1 mouse cellular context compared by ENCODE assay signal in genomic region chr11:94955103-94955502, GRCm38 (mm10).
A peak's percentile ranks its signal among the peaks of the same experiment; 100 is the strongest.
TF ChIP-seq lines count a peak whose summit lies in the region.

No protein-coding gene starts in this region.

TF ChIP-seq in MEL, 35 proteins besides CTCF, POLR2A, EP300 and RAD21:
- TF ChIP-seq KAT2A (conservative IDR thresholded peaks at IDR 0.05; ENCODE audit: low read depth, low read length), result no peak
- 0 out of 2 replicates have a peak, but pooled peaks have one; percentile 27 for TF ChIP-seq USF1 (IDR thresholded peaks at IDR 0.05; ENCODE audit: low read depth, low read length)
- no peak for TF ChIP-seq GATA1 (IDR thresholded peaks at IDR 0.05; ENCODE audit: low read depth, low read length)
- no peak for TF ChIP-seq MAFK (IDR thresholded peaks at IDR 0.05; ENCODE audit: borderline replicate concordance, low read depth, low read length)
